Mouse (Mus musculus) liver, embryonic 13.5 days (tissue): ENCODE measurements at regions not wholly inside any gene's neighbourhood (a gene's known extent, or its start where the extent isn't known, plus 50 kb on each side); places are given as distances from the start of the nearest gene placed in this dataset.

Source experiments
- ATAC-seq: fragments of 200-750 bp; cut with Nextera tagmentation; 2 replicates; pipeline ENCODE4 v1.8.0; 2017; ENCODE audit warnings: low read depth, mild to moderate bottlenecking, moderate number of reproducible peaks, moderate library complexity
- DNase-seq: peaks from one replicate; pipeline ENCODE4 v3.0.0; 2022
- H3K27ac ChIP-seq: fragments of 300-500 bp; sonication (generic); 2 replicates; pipeline ENCODE4 v1.5.1; 2015; ENCODE audit warnings: moderate library complexity, mild to moderate bottlenecking, inconsistent platforms
- H3K27me3 ChIP-seq: fragments of 300-500 bp; sonication (generic); 2 replicates; pipeline ENCODE4 v1.6.1; 2015; ENCODE audit warnings: mild to moderate bottlenecking, inconsistent platforms
- H3K36me3 ChIP-seq: fragments of 300-500 bp; sonication (generic); 2 replicates; pipeline ENCODE4 v1.6.1; 2015; ENCODE audit warnings: mild to moderate bottlenecking, inconsistent platforms
- H3K4me1 ChIP-seq: fragments of 300-500 bp; sonication (generic); replicated peaks from 2 replicates; pipeline ENCODE4 v1.6.1; 2015; ENCODE audit warnings: inconsistent platforms
- H3K4me2 ChIP-seq: fragments of 300-500 bp; sonication (generic); 2 replicates; pipeline ENCODE4 v1.6.1; 2015; ENCODE audit warnings: inconsistent platforms, mild to moderate bottlenecking, moderate library complexity
- H3K4me3 ChIP-seq: fragments of 300-500 bp; sonication (generic); replicated peaks from 2 replicates; pipeline ENCODE4 v1.5.1; 2015; ENCODE audit warnings: mild to moderate bottlenecking, inconsistent platforms
- H3K9ac ChIP-seq: fragments of 300-500 bp; sonication (generic); 2 replicates; pipeline ENCODE4 v1.6.1; 2015; ENCODE audit warnings: mild to moderate bottlenecking, inconsistent platforms
- H3K9me3 ChIP-seq: fragments of 300-500 bp; sonication (generic); replicated peaks from 2 replicates; pipeline ENCODE4 v1.6.1; 2016; ENCODE audit warnings: inconsistent platforms
- WGBS: fragments of 180-500 bp; shearing (Covaris S2); methylation state at CpG from one replicate; pipeline ENCODE4 v1.1.7; 2015; ENCODE audit not compliant: insufficient replicate concordance; 5-methylcytosine and 5-hydroxymethylcytosine counted together

GRCm38 (mm10) chr19:15200792-15201191 lies 602.9 kb upstream of the Tle4 start:
- H3K9me3 ChIP-seq, result no peaks in the 10 kb centered on the region
- WGBS, result 57% methylated on average over 4 of the region's 4 CpGs
- no peak for DNase-seq
- H3K4me1 ChIP-seq, result no peaks in the 10 kb centered on the region
- H3K4me3 ChIP-seq, result no peak overlapping the region
- no peak overlapping the region for H3K4me2 ChIP-seq
- H3K36me3 ChIP-seq, result no peaks in the 10 kb centered on the region
- no peak for ATAC-seq
- H3K9ac ChIP-seq, result no peak overlapping the region
- no peak overlapping the region for H3K27ac ChIP-seq
- no peaks in the 10 kb centered on the region for H3K27me3 ChIP-seq

- no peak overlapping the region for H3K4me2 ChIP-seq
- H3K27me3 ChIP-seq, result no peaks in the 10 kb centered on the region
- H3K27ac ChIP-seq, result no peak overlapping the region
- DNase-seq (no peak), ATAC-seq (no peak)
- H3K4me1 ChIP-seq, result no peaks in the 10 kb centered on the region
- 52% methylated on average over 2 of the region's 2 CpGs for WGBS
- no peaks in the 10 kb centered on the region for H3K36me3 ChIP-seq
- H3K9ac ChIP-seq, result no peak overlapping the region
- no peaks in the 10 kb centered on the region for H3K9me3 ChIP-seq
- no peak overlapping the region for H3K4me3 ChIP-seq
Measured at GRCm38 (mm10) chr19:15200361-15200760, 602.5 kb upstream of the Tle4 start.

GRCm38 (mm10) chr19:15199692-15200091 lies 601.8 kb upstream of the Tle4 start:
- WGBS, result 34% methylated on average over 1 of the region's 1 CpGs
- Histone ChIP-seq H3K27ac (no peak overlapping the region), H3K4me3 (no peak overlapping the region)

GRCm38 (mm10) chr19:15175221-15175620 lies 577.4 kb upstream of the Tle4 start:
- H3K27ac ChIP-seq, result no peak overlapping the region
- H3K27me3 ChIP-seq, result no peaks in the 10 kb centered on the region
- no peaks in the 10 kb centered on the region for H3K9me3 ChIP-seq
- DNase-seq (no peak), ATAC-seq (no peak)
- H3K4me2 ChIP-seq, result no peak overlapping the region
- H3K4me3 ChIP-seq, result no peak overlapping the region
- H3K36me3 ChIP-seq, result no peaks in the 10 kb centered on the region
- H3K9ac ChIP-seq, result no peak overlapping the region
- H3K4me1 ChIP-seq, result no peaks in the 10 kb centered on the region

More at GRCm38 (mm10) chr19:15199692-15200091, 601.8 kb upstream of the Tle4 start:
- Histone ChIP-seq H3K4me1 (no peaks in the 10 kb centered on the region), H3K27me3 (no peaks in the 10 kb centered on the region), H3K9ac (no peak overlapping the region), H3K9me3 (no peaks in the 10 kb centered on the region), H3K36me3 (no peaks in the 10 kb centered on the region), H3K4me2 (no peak overlapping the region)
- ATAC-seq (no peak), DNase-seq (no peak)

GRCm38 (mm10) chr19:15173301-15173700 lies 575.5 kb upstream of the Tle4 start:
- 27% methylated on average over 5 of the region's 5 CpGs for WGBS
- Histone ChIP-seq H3K4me2 (no peak overlapping the region), H3K4me1 (no peaks in the 10 kb centered on the region), H3K9ac (no peak overlapping the region), H3K4me3 (no peak overlapping the region), H3K27ac (no peak overlapping the region), H3K27me3 (no peaks in the 10 kb centered on the region), H3K9me3 (no peaks in the 10 kb centered on the region), H3K36me3 (no peaks in the 10 kb centered on the region)
- DNase-seq (no peak), ATAC-seq (no peak)

GRCm38 (mm10) chr19:15167184-15167583 lies 569.3 kb upstream of the Tle4 start:
- Histone ChIP-seq H3K9me3 (no peaks in the 10 kb centered on the region), H3K4me2 (no peak overlapping the region), H3K36me3 (no peaks in the 10 kb centered on the region), H3K4me1 (no peaks in the 10 kb centered on the region), H3K27ac (no peak overlapping the region), H3K4me3 (no peak overlapping the region), H3K9ac (no peak overlapping the region), H3K27me3 (no peaks in the 10 kb centered on the region)
- no peak for DNase-seq
- no peak for ATAC-seq
- 58% methylated on average over 1 of the region's 1 CpGs for WGBS

GRCm38 (mm10) chr19:15160641-15161040 lies 562.8 kb upstream of the Tle4 start:
- Histone ChIP-seq H3K27me3 (no peaks in the 10 kb centered on the region), H3K4me1 (no peaks in the 10 kb centered on the region), H3K36me3 (no peaks in the 10 kb centered on the region), H3K4me3 (no peak overlapping the region), H3K4me2 (no peak overlapping the region), H3K9ac (no peak overlapping the region), H3K27ac (no peak overlapping the region), H3K9me3 (no peaks in the 10 kb centered on the region)
- no peak for DNase-seq
- ATAC-seq, result no peak
- 39% methylated on average over 3 of the region's 3 CpGs for WGBS

GRCm38 (mm10) chr19:15158653-15159052 lies 560.8 kb upstream of the Tle4 start:
- Histone ChIP-seq H3K4me3 (no peak overlapping the region), H3K27ac (no peak overlapping the region), H3K27me3 (no peaks in the 10 kb centered on the region), H3K36me3 (no peaks in the 10 kb centered on the region), H3K4me1 (no peaks in the 10 kb centered on the region), H3K4me2 (no peak overlapping the region), H3K9me3 (no peaks in the 10 kb centered on the region), H3K9ac (no peak overlapping the region)
- ATAC-seq (no peak), DNase-seq (no peak)
- WGBS, result 77% methylated on average over 3 of the region's 3 CpGs

GRCm38 (mm10) chr19:15158177-15158576 lies 560.3 kb upstream of the Tle4 start:
- 61% methylated on average over 14 of the region's 14 CpGs for WGBS
- DNase-seq (no peak), ATAC-seq (no peak)
- H3K4me3 ChIP-seq, result no peak overlapping the region
- no peak overlapping the region for H3K4me2 ChIP-seq
- no peak overlapping the region for H3K27ac ChIP-seq
- no peaks in the 10 kb centered on the region for H3K4me1 ChIP-seq
- no peaks in the 10 kb centered on the region for H3K36me3 ChIP-seq
- no peaks in the 10 kb centered on the region for H3K9me3 ChIP-seq
- no peaks in the 10 kb centered on the region for H3K27me3 ChIP-seq
- H3K9ac ChIP-seq, result no peak overlapping the region

- Histone ChIP-seq H3K9ac (no peak overlapping the region), H3K36me3 (no peaks in the 10 kb centered on the region), H3K9me3 (no peaks in the 10 kb centered on the region), H3K27ac (no peak overlapping the region), H3K4me1 (no peaks in the 10 kb centered on the region), H3K4me2 (no peak overlapping the region), H3K27me3 (no peaks in the 10 kb centered on the region), H3K4me3 (no peak overlapping the region)
- no peak for DNase-seq
- no peak for ATAC-seq
- WGBS, result 62% methylated on average over 2 of the region's 2 CpGs
Measured at GRCm38 (mm10) chr19:15154693-15155092, 556.8 kb upstream of the Tle4 start.

GRCm38 (mm10) chr19:15146325-15146724 lies 548.5 kb upstream of the Tle4 start:
- Histone ChIP-seq H3K9me3 (no peaks in the 10 kb centered on the region), H3K36me3 (no peaks in the 10 kb centered on the region), H3K9ac (no peak overlapping the region), H3K27ac (no peak overlapping the region), H3K4me2 (no peak overlapping the region), H3K27me3 (no peaks in the 10 kb centered on the region), H3K4me1 (no peaks in the 10 kb centered on the region), H3K4me3 (no peak overlapping the region)
- WGBS, result 59% methylated on average over 3 of the region's 3 CpGs
- ATAC-seq (no peak), DNase-seq (no peak)

GRCm38 (mm10) chr19:15127122-15127521 lies 529.3 kb upstream of the Tle4 start:
- no peaks in the 10 kb centered on the region for H3K36me3 ChIP-seq
- H3K27ac ChIP-seq, result no peak overlapping the region
- ATAC-seq (no peak), DNase-seq (no peak)
- no peaks in the 10 kb centered on the region for H3K27me3 ChIP-seq
- H3K4me2 ChIP-seq, result no peak overlapping the region
- 36% methylated on average over 4 of the region's 4 CpGs for WGBS
- H3K4me1 ChIP-seq, result no peaks in the 10 kb centered on the region
- H3K4me3 ChIP-seq, result no peak overlapping the region
- H3K9me3 ChIP-seq, result no peaks in the 10 kb centered on the region
- H3K9ac ChIP-seq, result no peak overlapping the region
